ENCODE assay signal across 25 mouse cellular contexts in the genomic region with DNA sequence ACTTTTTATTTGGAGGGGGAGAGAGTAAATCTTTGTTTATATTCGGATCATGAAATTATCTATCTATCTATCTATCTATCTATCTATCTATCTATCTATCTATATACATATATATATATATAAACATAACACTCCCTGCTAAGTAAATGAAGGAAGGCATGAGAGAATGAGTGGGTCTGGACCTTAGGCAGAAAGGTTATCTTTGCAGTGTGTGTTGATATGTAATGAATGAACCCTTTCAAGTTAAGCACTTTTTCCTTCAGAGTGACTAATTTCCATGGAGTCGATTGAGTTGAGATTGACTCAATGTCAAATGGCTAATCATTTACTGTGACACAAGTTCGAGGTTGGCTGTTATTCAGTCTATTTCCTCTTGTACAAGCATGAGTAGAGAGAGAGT. TPM values are rescaled to one million over a fixed set of nuclear protein-coding genes. Genes with fewer than 3 reads are reported as not detected.
DNase-seq lines count a peak whose midpoint lies in the region; ATAC-seq lines count a peak whose summit lies in the region.
"Had no signal": no experiment of that assay in that cellular context is flagged by ENCODE, and none has a peak within 500 bp of the region (broad histone marks: within the 10 kb centered on the region; RNA-seq: fewer than 3 reads in every experiment).

No protein-coding gene starts in this region.

- H3K27me3 ChIP-seq in kidney, embryonic 14.5 days (ENCODE audit: control insufficient read depth, insufficient read depth, low read length), result no peaks in the 10 kb centered on the region
- peaks cover 52% of the 10 kb centered on the region for H3K27me3 ChIP-seq in limb, embryonic 13.5 days
- H3K27me3 ChIP-seq in limb, embryonic 10.5 days (ENCODE audit: low read depth, poor library complexity, severe bottlenecking), result no peaks in the 10 kb centered on the region
- no peaks in the 10 kb centered on the region for H3K27me3 ChIP-seq in stomach, embryonic 16.5 days (ENCODE audit: control insufficient read depth, insufficient read depth, low read length)
- no peaks in the 10 kb centered on the region for H3K27me3 ChIP-seq in hindbrain, embryonic 14.5 days (ENCODE audit: control insufficient read depth, insufficient read depth, low read length)
- H3K27me3 ChIP-seq: embryonic facial prominence, embryonic 12.5 days; embryonic facial prominence, embryonic 15.5 days; hindbrain, embryonic 12.5 days had no signal

- H3K9me3 ChIP-seq in kidney, embryonic 14.5 days (ENCODE audit: control insufficient read depth, low read length), result no peaks in the 10 kb centered on the region
- H3K9me3 ChIP-seq in limb, embryonic 13.5 days, result no peaks in the 10 kb centered on the region
- no peaks in the 10 kb centered on the region for H3K9me3 ChIP-seq in limb, embryonic 10.5 days (replicated peaks)
- no peaks in the 10 kb centered on the region for H3K9me3 ChIP-seq in stomach, embryonic 16.5 days (replicated peaks; ENCODE audit: control insufficient read depth, low read length)
- H3K9me3 ChIP-seq in hindbrain, embryonic 14.5 days (ENCODE audit: control insufficient read depth, low read length), result no peaks in the 10 kb centered on the region
- H3K9me3 ChIP-seq: embryonic facial prominence, embryonic 12.5 days; embryonic facial prominence, embryonic 15.5 days; hindbrain, embryonic 12.5 days had no signal

- H3K4me3 ChIP-seq in kidney, embryonic 14.5 days (ENCODE audit: low read length), result no peak overlapping the region
- no peak overlapping the region for H3K4me3 ChIP-seq in limb, embryonic 13.5 days
- H3K4me3 ChIP-seq in limb, embryonic 10.5 days, result no peak overlapping the region
- no peak overlapping the region for H3K4me3 ChIP-seq in stomach, embryonic 16.5 days (replicated peaks; ENCODE audit: low read length)
- H3K4me3 ChIP-seq in hindbrain, embryonic 14.5 days (replicated peaks; ENCODE audit: low read length), result no peak overlapping the region
- H3K4me3 ChIP-seq: embryonic facial prominence, embryonic 12.5 days; embryonic facial prominence, embryonic 15.5 days; gastrocnemius, adult 2 months; hindbrain, embryonic 12.5 days had no signal

- H3K27ac ChIP-seq in kidney, embryonic 14.5 days (ENCODE audit: low read depth, low read length), result peak overlapping the region; percentile 83; the same call in 1 of the 2 replicates
- H3K27ac ChIP-seq in limb, embryonic 13.5 days, result peak overlapping the region; percentile 70; the same call in 1 of the 2 replicates
- no peak overlapping the region for H3K27ac ChIP-seq in limb, embryonic 10.5 days
- no peak overlapping the region for H3K27ac ChIP-seq in stomach, embryonic 16.5 days (ENCODE audit: low read length)
- no peak overlapping the region for H3K27ac ChIP-seq in hindbrain, embryonic 14.5 days
- H3K27ac ChIP-seq: embryonic facial prominence, embryonic 12.5 days; embryonic facial prominence, embryonic 15.5 days; gastrocnemius, adult 2 months; hindbrain, embryonic 12.5 days had no signal

- peak; percentile 47; the same call in 1 of the 2 replicates for ATAC-seq in kidney, embryonic 14.5 days (ENCODE audit: low FRiP score, low TSS enrichment)
- ATAC-seq in limb, embryonic 13.5 days (ENCODE audit: low FRiP score, low read depth), result no peak
- peak; percentile 63; the same call in 1 of the 2 replicates for ATAC-seq in stomach, embryonic 16.5 days (ENCODE audit: insufficient read depth, low FRiP score)
- no peak for ATAC-seq in hindbrain, embryonic 14.5 days (ENCODE audit: low FRiP score)
- ATAC-seq: CD4-positive, CD25-positive, alpha-beta regulatory T cell, adult 4 months; forebrain, embryonic 14.5 days; forebrain, postnatal 0 days had no signal

- peaks cover 23% of the 10 kb centered on the region for H3K4me1 ChIP-seq in kidney, embryonic 14.5 days (ENCODE audit: control insufficient read depth, insufficient read depth, low read length)
- peaks cover 63% of the 10 kb centered on the region for H3K4me1 ChIP-seq in limb, embryonic 13.5 days
- peaks cover 7% of the 10 kb centered on the region; the same call in 1 of the 2 replicates for H3K4me1 ChIP-seq in limb, embryonic 10.5 days
- peaks cover 2% of the 10 kb centered on the region for H3K4me1 ChIP-seq in stomach, embryonic 16.5 days (ENCODE audit: control insufficient read depth, insufficient read depth, low read length)
- no peaks in the 10 kb centered on the region for H3K4me1 ChIP-seq in hindbrain, embryonic 14.5 days (replicated peaks; ENCODE audit: control insufficient read depth, insufficient read depth, low read length)
- H3K4me1 ChIP-seq: hindbrain, embryonic 12.5 days had no signal

- H3K4me2 ChIP-seq in kidney, embryonic 14.5 days (replicated peaks; ENCODE audit: low read depth, low read length), result no peak overlapping the region
- no peak overlapping the region for H3K4me2 ChIP-seq in limb, embryonic 13.5 days (replicated peaks)
- H3K4me2 ChIP-seq in stomach, embryonic 16.5 days (ENCODE audit: low read depth, low read length), result no peak overlapping the region
- H3K4me2 ChIP-seq in hindbrain, embryonic 14.5 days (replicated peaks), result no peak overlapping the region
- H3K4me2 ChIP-seq: embryonic facial prominence, embryonic 12.5 days; embryonic facial prominence, embryonic 15.5 days; heart, embryonic 11.5 days; hindbrain, embryonic 12.5 days had no signal

- WGBS in kidney, embryonic 14.5 days, result 60% methylated on average over 3 of the region's 3 CpGs
- 81% methylated on average over 3 of the region's 3 CpGs for WGBS in limb, embryonic 13.5 days
- WGBS in limb, embryonic 10.5 days, result 87% methylated on average over 3 of the region's 3 CpGs
- 45% methylated on average over 3 of the region's 3 CpGs for WGBS in stomach, embryonic 16.5 days
- WGBS in hindbrain, embryonic 14.5 days, result 84% methylated on average over 3 of the region's 3 CpGs

- no peak for DNase-seq in kidney, postnatal 4 days
- DNase-seq in limb, embryonic 10.5 days (ENCODE audit: low spot score), result no peak
- no peak for DNase-seq in hindbrain, embryonic 14.5 days (ENCODE audit: low spot score)
- DNase-seq: adrenal gland, adult 2 months; adrenal gland, postnatal 14 days; cerebellum, adult 11 months; cerebellum, adult 2 months; cerebellum, adult 9-11 months; cerebellum, postnatal 25 days; forebrain, postnatal 0 days; gastrocnemius, adult 2 months; gastrocnemius, postnatal 14 days had no signal

- H3K36me3 ChIP-seq in kidney, embryonic 14.5 days (ENCODE audit: control insufficient read depth, insufficient read depth, low read length), result no peaks in the 10 kb centered on the region
- H3K36me3 ChIP-seq in limb, embryonic 13.5 days, result no peaks in the 10 kb centered on the region
- no peaks in the 10 kb centered on the region for H3K36me3 ChIP-seq in limb, embryonic 10.5 days
- no peaks in the 10 kb centered on the region for H3K36me3 ChIP-seq in stomach, embryonic 16.5 days (ENCODE audit: control insufficient read depth, insufficient read depth, low read length)
- H3K36me3 ChIP-seq in hindbrain, embryonic 14.5 days (replicated peaks; ENCODE audit: control insufficient read depth, insufficient read depth), result no peaks in the 10 kb centered on the region
- H3K36me3 ChIP-seq: embryonic facial prominence, embryonic 12.5 days; embryonic facial prominence, embryonic 15.5 days; hindbrain, embryonic 12.5 days had no signal

- no peak overlapping the region for H3K9ac ChIP-seq in kidney, embryonic 14.5 days (ENCODE audit: low read depth, low read length)
- no peak overlapping the region for H3K9ac ChIP-seq in limb, embryonic 13.5 days
- no peak overlapping the region for H3K9ac ChIP-seq in stomach, embryonic 16.5 days (ENCODE audit: low read length)
- no peak overlapping the region for H3K9ac ChIP-seq in hindbrain, embryonic 14.5 days
- H3K9ac ChIP-seq: embryonic facial prominence, embryonic 12.5 days; embryonic facial prominence, embryonic 15.5 days; forebrain, postnatal 0 days; hindbrain, embryonic 12.5 days had no signal

RNA-seq across cellular contexts. Expression of gene Npvf, which starts 10.8 kb away (rescaled TPM):
- polyA plus RNA-seq in kidney, embryonic 14.5 days (2014; fragmentation: Nextera tagmentation; extraction: Ambion mirVana), result 0.37 TPM in 1 of 2 replicates, not detected in the other
- polyA plus RNA-seq in limb, embryonic 13.5 days (2015; fragmentation: Nextera tagmentation; extraction: Ambion mirVana), result 0.18 TPM in 1 of 2 replicates, not detected in the other
- not detected in 2 replicates for polyA plus RNA-seq in limb, embryonic 10.5 days (2016; fragmentation: Nextera tagmentation; extraction: Ambion mirVana)
- polyA plus RNA-seq in stomach, embryonic 16.5 days (2015; fragmentation: Nextera tagmentation; extraction: Ambion mirVana), result not detected in 2 replicates
- polyA plus RNA-seq in hindbrain, embryonic 14.5 days (2014; fragmentation: Nextera tagmentation; extraction: Ambion mirVana), result 0.26 and 0.41 TPM in 2 replicates
- polyA plus RNA-seq: adrenal gland, adult 2 months; C2C12; CD4-positive, CD25-positive, alpha-beta regulatory T cell, adult 4 months; embryonic facial prominence, embryonic 12.5 days; embryonic facial prominence, embryonic 15.5 days; forebrain, embryonic 11.5 days; heart, embryonic 14.5 days; heart, postnatal 0 days; hindbrain, embryonic 12.5 days had no signal

Comparison
In these comparisons a context has a peak if more than half of its experiments do, and no peak if none do; other contexts are left out.
1. H3K27ac ChIP-seq: peak in kidney, embryonic 14.5 days (single experiment) and limb, embryonic 13.5 days (single experiment); none in limb, embryonic 10.5 days (single experiment), stomach, embryonic 16.5 days (single experiment) and hindbrain, embryonic 14.5 days (single experiment).
2. ATAC-seq: peak in kidney, embryonic 14.5 days (single experiment) and stomach, embryonic 16.5 days (single experiment); none in limb, embryonic 13.5 days (single experiment) and hindbrain, embryonic 14.5 days (single experiment).